Mouse (Mus musculus) spleen, postnatal 10 days (tissue): ENCODE data around the gene Pdzrn4.
"Not testable (repeated sequence)": the region's sequence is repeated elsewhere in the genome, so short reads cannot be mapped to it uniquely, and the experiment has no call there.

Experiments used
- DNase-seq, 2 experiments: peaks; one replicate each; pipeline ENCODE4 v3.0.0; 2021 to 2022; ENCODE audit warnings: low spot score in 2 of 2

The Pdzrn4 gene

GRCm38 (mm10) chr15:92396770-92397608 lies at the start of gene Pdzrn4:
TSS of gene Pdzrn4 (plus strand) at chr15:92396881.
- DNase-seq, result no peak

- DNase-seq, result no peak
Measured at GRCm38 (mm10) chr15:92347426-92347825, 49.3 kb upstream of the Pdzrn4 start.

GRCm38 (mm10) chr15:92347902-92348301 lies 48.8 kb upstream of the Pdzrn4 start:
- no peak for DNase-seq

- DNase-seq, result not testable (repeated sequence)
Measured at GRCm38 (mm10) chr15:92348453-92348852, 48.2 kb upstream of the Pdzrn4 start.

- no peak for DNase-seq
Measured at GRCm38 (mm10) chr15:92364153-92364552, 32.5 kb upstream of the Pdzrn4 start.

GRCm38 (mm10) chr15:92364592-92364991 lies 32.1 kb upstream of the Pdzrn4 start:
- no peak for DNase-seq

GRCm38 (mm10) chr15:92394811-92395210 lies 1.9 kb upstream of the Pdzrn4 start:
- DNase-seq, result no peak

- no peak for DNase-seq
Measured at GRCm38 (mm10) chr15:92398747-92399146, 2.1 kb downstream of the Pdzrn4 start.

- no peak for DNase-seq
Measured at GRCm38 (mm10) chr15:92399278-92399677, 2.6 kb downstream of the Pdzrn4 start.

GRCm38 (mm10) chr15:92401554-92401953 lies 4.9 kb downstream of the Pdzrn4 start:
- DNase-seq, result no peak

GRCm38 (mm10) chr15:92415323-92415722 lies 18.6 kb downstream of the Pdzrn4 start:
- no peak for DNase-seq

GRCm38 (mm10) chr15:92416141-92416540 lies 19.5 kb downstream of the Pdzrn4 start:
- no peak for DNase-seq

- DNase-seq, result no peak
Measured at GRCm38 (mm10) chr15:92416658-92417057, 20.0 kb downstream of the Pdzrn4 start.

- DNase-seq, result no peak
Measured at GRCm38 (mm10) chr15:92417120-92417519, 20.4 kb downstream of the Pdzrn4 start.

GRCm38 (mm10) chr15:92434605-92435004 lies 37.9 kb downstream of the Pdzrn4 start:
- DNase-seq, result no peak

GRCm38 (mm10) chr15:92435306-92435705 lies 38.6 kb downstream of the Pdzrn4 start:
- DNase-seq, result no peak

GRCm38 (mm10) chr15:92441630-92442180 lies 45.0 kb downstream of the Pdzrn4 start:
- no peak for DNase-seq

GRCm38 (mm10) chr15:92447708-92448147 lies 51.0 kb downstream of the Pdzrn4 start:
- DNase-seq, result no peak

GRCm38 (mm10) chr15:92449112-92449511 lies 52.4 kb downstream of the Pdzrn4 start:
- DNase-seq, result no peak

- no peak for DNase-seq
Measured at GRCm38 (mm10) chr15:92452620-92453019, 55.9 kb downstream of the Pdzrn4 start.

- no peak for DNase-seq
Measured at GRCm38 (mm10) chr15:92482198-92482597, 85.5 kb downstream of the Pdzrn4 start.

- no peak for DNase-seq
Measured at GRCm38 (mm10) chr15:92491376-92491775, 94.7 kb downstream of the Pdzrn4 start.

GRCm38 (mm10) chr15:92495465-92496174 lies 98.9 kb downstream of the Pdzrn4 start:
- DNase-seq, result no peak
